ENCODE assay signal across 8 mouse cellular contexts in the genomic region with DNA sequence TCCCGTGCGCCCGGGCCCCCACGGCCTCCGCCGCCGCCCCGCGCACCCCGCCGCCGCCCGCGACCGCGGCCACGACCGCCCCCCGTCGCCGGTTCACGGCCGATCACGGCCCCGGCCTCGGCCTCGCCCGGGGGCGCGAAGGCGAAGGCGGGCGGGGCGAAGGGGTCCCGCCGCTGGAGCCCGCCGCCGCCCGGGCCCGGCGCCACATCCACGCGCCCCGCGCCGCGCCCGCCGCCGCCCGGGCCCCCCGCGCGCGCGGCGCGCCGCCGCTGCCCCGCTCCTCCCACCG. TPM values are rescaled to one million over a fixed set of nuclear protein-coding genes. Genes with fewer than 3 reads are reported as not detected.
DNase-seq lines count a peak whose midpoint lies in the region; ATAC-seq and TF ChIP-seq lines count a peak whose summit lies in the region.

A gene (minus strand): TSS at position 41 of the 289 bp plus-strand sequence.

- H3K27ac ChIP-seq in cortical plate, adult 2 months (ENCODE audit: insufficient read depth, low read length): peak within 1 kb of the TSS; percentile 99
- H3K27ac ChIP-seq in heart, embryonic 15.5 days: peak within 1 kb of the TSS; percentile 95
- peak within 1 kb of the TSS; percentile 98 for H3K27ac ChIP-seq in neural tube, embryonic 15.5 days (replicated peaks)

- no peaks in the 10 kb centered on the region for H3K36me3 ChIP-seq in heart, embryonic 15.5 days
- H3K36me3 ChIP-seq in neural tube, embryonic 15.5 days: no peaks in the 10 kb centered on the region

- peak within 1 kb of the TSS; percentile 98 for H3K9ac ChIP-seq in heart, embryonic 15.5 days
- peak within 1 kb of the TSS; percentile 91 for H3K9ac ChIP-seq in neural tube, embryonic 15.5 days (replicated peaks)

- no peak for TF ChIP-seq POLR2A in cortical plate, adult 2 months (IDR thresholded peaks at IDR 0.05; ENCODE audit: extremely low read depth, insufficient read depth, low read length)

- 2% methylated on average over 45 of the region's 63 CpGs for WGBS in heart, embryonic 15.5 days
- 2% methylated on average over 34 of the region's 63 CpGs for WGBS in neural tube, embryonic 15.5 days

- no peak for DNase-seq in left cerebral cortex, adult 18-20 months (ENCODE audit: low spot score in 2 of 2)
- no peak for DNase-seq in left cerebral cortex, adult 9 months (ENCODE audit: low spot score in 2 of 2)
- DNase-seq in left cerebral cortex, postnatal 36 days (ENCODE audit: low spot score in 2 of 2): no peak
- DNase-seq in cerebellum, postnatal 14 days: no peak
- DNase-seq in right cerebral cortex, adult 2 months (ENCODE audit: low spot score in 2 of 2): no peak

- peak within 1 kb of the TSS; percentile 89 for H3K4me2 ChIP-seq in heart, embryonic 15.5 days
- H3K4me2 ChIP-seq in neural tube, embryonic 15.5 days: peak within 1 kb of the TSS; percentile 97

- no peak for TF ChIP-seq CTCF in cortical plate, adult 2 months (IDR thresholded peaks at IDR 0.05; ENCODE audit: extremely low read depth, insufficient read depth, low read length)

- peaks cover 16% of the 10 kb centered on the region; the same call in 1 of the 2 replicates for H3K4me1 ChIP-seq in cortical plate, adult 2 months (ENCODE audit: control insufficient read depth, insufficient read depth, low read length)
- H3K4me1 ChIP-seq in heart, embryonic 15.5 days (replicated peaks): peaks cover 41% of the 10 kb centered on the region
- peaks cover 46% of the 10 kb centered on the region for H3K4me1 ChIP-seq in neural tube, embryonic 15.5 days

- no peak for ATAC-seq in heart, embryonic 15.5 days (replicated peaks; ENCODE audit: insufficient number of reproducible peaks, insufficient read depth, low FRiP score, low read depth)
- ATAC-seq in neural tube, embryonic 15.5 days (ENCODE audit: low FRiP score): no peak

- H3K9me3 ChIP-seq in heart, embryonic 15.5 days (replicated peaks): no peaks in the 10 kb centered on the region
- no peaks in the 10 kb centered on the region for H3K9me3 ChIP-seq in neural tube, embryonic 15.5 days (replicated peaks)

- intact Hi-C loops in left cerebral cortex, postnatal 36 days (cut with DNase I): loop anchor here (5.0 kb wide), 1 partner anchor 50 kb away; no protein-coding TSS in a partner anchor

- no peaks in the 10 kb centered on the region for H3K27me3 ChIP-seq in heart, embryonic 15.5 days
- no peaks in the 10 kb centered on the region for H3K27me3 ChIP-seq in neural tube, embryonic 15.5 days (replicated peaks)

- peak within 1 kb of the TSS; percentile 97 for H3K4me3 ChIP-seq in cortical plate, adult 2 months (ENCODE audit: insufficient read depth, low read length)
- peak within 1 kb of the TSS; percentile 91 for H3K4me3 ChIP-seq in heart, embryonic 15.5 days
- H3K4me3 ChIP-seq in neural tube, embryonic 15.5 days (replicated peaks): peak within 1 kb of the TSS; percentile 85

RNA-seq across cellular contexts. Expression of the gene that starts here (rescaled TPM):
- 100 to 1,000 TPM; 115 to 128 TPM for total RNA-seq in left cerebral cortex, adult 18-20 months (2021)
- 69.0 and 70.3 TPM in 2 replicates for polyA plus RNA-seq in cortical plate, adult 2 months (2012; rRNA removed)
- polyA plus RNA-seq in heart, embryonic 15.5 days (2015; fragmentation: Nextera tagmentation; extraction: Ambion mirVana): 11.0 and 13.6 TPM in 2 replicates
- total RNA-seq in left cerebral cortex, postnatal 36 days (2021): 100 to 1,000 TPM; 113 to 119 TPM
- polyA plus RNA-seq in neural tube, embryonic 15.5 days (2015; fragmentation: Nextera tagmentation; extraction: Ambion mirVana): 10.0 and 10.6 TPM in 2 replicates
